Mouse (Mus musculus): ENCODE measurements around the gene Barhl1. TPM values are rescaled to one million over a fixed set of nuclear protein-coding genes. Genes with fewer than 3 reads are reported as not detected.

The Barhl1 gene
- polyA plus RNA-seq, 1 experiment from 2014 or later, result not detected

DNA sequence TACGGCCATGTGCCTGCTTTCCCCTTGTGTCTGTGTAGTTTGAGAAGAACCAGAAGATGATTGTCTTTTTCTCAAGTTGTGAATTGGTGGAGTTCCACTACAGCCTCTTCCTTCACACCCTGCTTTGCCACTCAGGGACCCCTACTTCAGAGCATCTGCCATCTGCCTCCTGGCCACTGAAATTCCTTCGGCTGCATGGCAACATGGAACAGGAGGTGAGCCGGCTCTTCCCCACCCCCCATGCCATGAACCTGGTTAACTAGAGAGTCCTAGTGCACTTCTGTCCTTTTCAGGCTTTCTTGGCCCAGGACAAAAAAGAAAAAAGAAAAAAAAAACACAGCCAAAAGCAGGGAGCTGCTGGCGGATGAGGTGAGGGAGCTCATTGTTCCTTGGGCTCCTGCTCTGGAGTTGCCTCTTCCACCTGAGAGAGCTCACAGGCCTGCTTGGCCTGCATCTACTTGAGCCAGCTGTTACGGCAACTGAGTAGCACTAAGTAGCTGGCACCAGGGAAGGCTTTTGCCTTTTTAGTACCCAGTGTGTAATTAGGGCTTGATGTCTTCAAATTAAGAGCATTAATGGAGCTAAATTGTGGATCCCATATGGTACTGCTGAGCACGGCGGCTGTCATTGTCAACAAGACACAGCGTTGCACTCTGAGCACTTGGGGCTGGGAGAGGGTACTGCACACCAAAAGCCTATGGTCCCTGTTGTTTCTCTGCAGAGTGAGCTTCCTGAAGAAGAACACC is 55.6 kb downstream of the Barhl1 start:
- ATAC-seq, result no peak
- no peak overlapping the region for H3K4me3 ChIP-seq (ENCODE audit: low read depth, low read length)
- no peak overlapping the region for H3K27ac ChIP-seq (ENCODE audit: low read depth, low read length)
- 96% methylated on average over 8 of the region's 8 CpGs for WGBS
- no peak overlapping the region for H3K9ac ChIP-seq (ENCODE audit: low read depth, low read length)
- no peaks in the 10 kb centered on the region for H3K27me3 ChIP-seq (replicated peaks; ENCODE audit: control insufficient read depth, insufficient read depth, low read length)
- H3K4me1 ChIP-seq (replicated peaks; ENCODE audit: control insufficient read depth, insufficient read depth, low read length), result no peaks in the 10 kb centered on the region
- no peaks in the 10 kb centered on the region for H3K9me3 ChIP-seq (ENCODE audit: control insufficient read depth)
- no peak for TF ChIP-seq CTCF (IDR thresholded peaks at IDR 0.05; ENCODE audit: low read depth)
- no peak overlapping the region for H3K4me2 ChIP-seq (replicated peaks; ENCODE audit: low read depth)
- H3K36me3 ChIP-seq (ENCODE audit: control insufficient read depth, insufficient read depth), result peaks cover 59% of the 10 kb centered on the region

DNA sequence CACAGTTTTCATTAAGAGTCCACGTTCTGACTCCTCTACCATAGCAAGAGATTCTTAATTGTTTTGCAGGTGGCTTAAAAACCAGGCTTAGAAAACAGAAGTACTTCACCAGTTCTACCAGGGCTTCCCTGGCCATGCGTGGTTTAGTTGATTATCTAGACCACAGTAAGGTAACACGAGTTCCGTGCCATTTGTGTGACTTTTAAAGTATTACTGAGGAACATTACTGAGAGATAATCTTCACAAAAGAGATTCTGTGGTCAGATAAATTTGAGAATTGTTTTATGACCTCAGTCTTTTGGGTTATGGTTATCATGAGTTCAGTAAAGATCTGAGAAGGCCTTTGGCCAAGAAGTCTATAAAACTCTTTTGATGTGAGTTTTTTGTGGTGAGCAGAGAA is 57.2 kb downstream of the Barhl1 start:
- no peak overlapping the region for H3K27ac ChIP-seq (ENCODE audit: low read depth, low read length)
- H3K4me1 ChIP-seq (replicated peaks; ENCODE audit: control insufficient read depth, insufficient read depth, low read length), result no peaks in the 10 kb centered on the region
- no peak overlapping the region for H3K9ac ChIP-seq (ENCODE audit: low read depth, low read length)
- no peak overlapping the region for H3K4me3 ChIP-seq (ENCODE audit: low read depth, low read length)
- H3K4me2 ChIP-seq (replicated peaks; ENCODE audit: low read depth), result no peak overlapping the region
- no peak for TF ChIP-seq CTCF (IDR thresholded peaks at IDR 0.05; ENCODE audit: low read depth)
- H3K36me3 ChIP-seq (ENCODE audit: control insufficient read depth, insufficient read depth), result peaks cover 65% of the 10 kb centered on the region
- no peak for ATAC-seq
- 55% methylated on average over 4 of the region's 4 CpGs for WGBS
- H3K27me3 ChIP-seq (replicated peaks; ENCODE audit: control insufficient read depth, insufficient read depth, low read length), result no peaks in the 10 kb centered on the region
- no peaks in the 10 kb centered on the region for H3K9me3 ChIP-seq (ENCODE audit: control insufficient read depth)

Other genes with a start within 250 kb of the Barhl1 start
- 0.60 and 0.86 TPM in 2 replicates for gene Spaca9, start 216.9 kb downstream of the Barhl1 start, polyA plus RNA-seq (2015; fragmentation: Nextera tagmentation; extraction: Ambion mirVana)
- gene Ak8, start 216.5 kb downstream of the Barhl1 start, polyA plus RNA-seq (2015; fragmentation: Nextera tagmentation; extraction: Ambion mirVana), result 0.16 TPM in 1 of 2 replicates, not detected in the other
- gene Gtf3c4, start 76.3 kb downstream of the Barhl1 start, polyA plus RNA-seq (2015; fragmentation: Nextera tagmentation; extraction: Ambion mirVana), result 3.0 and 3.7 TPM in 2 replicates
- 3.0 and 3.9 TPM in 2 replicates for gene Ddx31, start 76.3 kb downstream of the Barhl1 start, polyA plus RNA-seq (2015; fragmentation: Nextera tagmentation; extraction: Ambion mirVana)
- gene Cfap77, start 138.4 kb upstream of the Barhl1 start, polyA plus RNA-seq (2015; fragmentation: Nextera tagmentation; extraction: Ambion mirVana), result 0.08 and 0.20 TPM in 2 replicates
- 4.3 and 4.9 TPM in 2 replicates for gene Ttf1, start 143.6 kb upstream of the Barhl1 start, polyA plus RNA-seq (2015; fragmentation: Nextera tagmentation; extraction: Ambion mirVana)
- gene Setx, start 207.5 kb upstream of the Barhl1 start, polyA plus RNA-seq (2015; fragmentation: Nextera tagmentation; extraction: Ambion mirVana), result 4.3 TPM in 2 replicates